Mouse (Mus musculus): ENCODE measurements at regions not wholly inside any gene's neighbourhood (a gene's known extent, or its start where the extent isn't known, plus 50 kb on each side); places are given as distances from the start of the nearest gene placed in this dataset.
"Not testable (repeated sequence)": the region's sequence is repeated elsewhere in the genome, so short reads cannot be mapped to it uniquely, and the experiment has no call there.

DNA sequence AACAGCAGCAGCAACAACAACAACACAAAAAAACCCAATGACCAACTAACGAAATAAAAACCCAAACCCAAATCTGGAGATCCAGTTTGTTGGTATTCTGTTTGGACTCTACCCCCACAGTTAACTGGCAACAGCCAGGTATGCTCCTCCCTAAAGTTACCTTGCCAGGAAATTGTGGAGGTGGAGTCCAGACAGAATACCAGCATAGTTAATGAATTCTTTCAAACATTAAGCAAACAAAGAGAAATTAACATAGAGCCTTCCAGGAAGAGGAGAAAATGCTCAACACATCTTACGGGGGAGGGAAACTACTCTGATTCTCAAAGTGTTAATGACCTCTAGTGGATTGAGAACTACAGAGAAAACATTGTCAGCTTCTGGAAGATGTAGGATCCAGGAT is 148.3 kb upstream of the 1700012A03Rik start:
- ATAC-seq (replicated peaks; ENCODE audit: poor library complexity, severe bottlenecking) = no peak

DNA sequence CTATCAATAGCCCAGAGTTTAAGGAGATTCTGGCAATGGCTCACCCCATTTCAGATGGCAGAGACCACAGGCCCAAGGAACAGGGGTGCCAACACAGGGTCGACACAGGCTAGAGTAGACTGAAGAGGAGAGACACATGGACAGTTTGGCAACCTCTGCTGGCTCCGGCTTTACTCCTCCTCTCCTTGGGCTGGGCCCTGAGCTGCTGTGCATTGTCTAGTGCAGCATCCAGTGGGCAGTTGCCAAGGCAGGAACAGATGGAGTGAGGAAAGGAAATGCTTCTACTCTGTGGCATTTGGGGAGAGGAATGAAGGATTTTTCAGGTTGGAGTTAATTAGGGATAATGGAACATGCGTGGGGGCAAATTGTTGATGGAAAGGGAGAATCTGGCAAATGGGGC is 151.0 kb upstream of the 1700012A03Rik start:
- no peak for ATAC-seq (replicated peaks; ENCODE audit: poor library complexity, severe bottlenecking)

DNA sequence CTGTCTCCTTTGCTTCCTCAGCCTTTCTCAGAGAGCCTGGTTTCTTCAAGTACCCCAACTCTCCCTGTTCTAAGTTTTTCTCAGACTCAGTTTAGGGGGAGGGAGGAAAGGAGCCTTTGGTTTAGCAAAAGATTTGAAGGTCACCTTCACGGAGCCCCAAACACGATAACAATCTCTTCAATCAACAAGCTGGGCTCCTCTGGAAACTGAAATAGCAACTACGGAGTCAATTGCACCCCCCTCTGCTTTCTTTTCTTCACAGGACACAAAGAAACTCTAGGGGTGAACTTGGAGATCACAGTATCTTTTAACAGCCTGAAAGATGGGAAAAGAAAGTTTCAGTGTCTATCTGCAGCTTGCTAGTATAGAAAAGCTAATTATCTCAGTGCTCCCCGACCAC is 151.4 kb upstream of the 1700012A03Rik start:
- ATAC-seq (replicated peaks; ENCODE audit: poor library complexity, severe bottlenecking) = no peak

DNA sequence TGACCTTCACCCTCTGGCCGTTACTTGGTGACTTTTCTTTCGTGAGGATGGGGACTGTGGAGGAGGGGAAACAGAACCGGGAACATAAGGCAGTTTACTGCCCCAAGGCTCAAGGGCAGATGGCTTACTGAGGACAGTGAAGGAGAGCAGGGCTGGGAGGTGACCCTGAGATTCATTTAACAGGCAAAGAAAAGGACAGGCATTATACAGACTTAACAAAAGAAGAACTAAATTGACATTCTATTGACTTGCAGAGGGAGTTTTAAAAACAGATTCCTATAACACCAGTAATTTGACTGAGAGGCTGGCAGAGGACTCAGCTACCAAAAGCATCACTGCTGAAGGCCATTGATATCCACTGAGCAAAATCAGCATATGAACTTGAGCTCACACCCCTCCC is 153.0 kb upstream of the 1700012A03Rik start:
- ATAC-seq (replicated peaks; ENCODE audit: poor library complexity, severe bottlenecking) = no peak

DNA sequence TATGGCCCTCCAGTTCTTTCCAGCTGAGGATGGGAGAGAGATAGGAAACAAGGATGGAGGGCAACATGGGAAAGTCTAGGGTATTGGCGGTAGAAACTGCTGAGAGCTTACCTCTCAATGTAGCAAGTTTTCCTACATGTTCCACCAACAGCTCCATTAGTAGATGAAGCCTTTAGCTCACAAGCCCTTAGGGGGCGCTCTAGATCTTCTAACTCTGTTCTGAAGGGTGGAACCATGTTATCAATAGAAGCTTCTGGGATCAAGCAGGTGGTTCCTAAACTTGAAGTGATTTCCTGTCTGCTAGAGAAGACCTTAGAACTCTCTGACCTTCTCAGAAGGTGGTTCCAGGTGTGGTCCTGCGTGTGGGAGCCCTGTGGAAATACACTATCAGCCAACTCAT is 154.2 kb upstream of the 1700012A03Rik start:
- ATAC-seq (replicated peaks; ENCODE audit: poor library complexity, severe bottlenecking) = no peak

DNA sequence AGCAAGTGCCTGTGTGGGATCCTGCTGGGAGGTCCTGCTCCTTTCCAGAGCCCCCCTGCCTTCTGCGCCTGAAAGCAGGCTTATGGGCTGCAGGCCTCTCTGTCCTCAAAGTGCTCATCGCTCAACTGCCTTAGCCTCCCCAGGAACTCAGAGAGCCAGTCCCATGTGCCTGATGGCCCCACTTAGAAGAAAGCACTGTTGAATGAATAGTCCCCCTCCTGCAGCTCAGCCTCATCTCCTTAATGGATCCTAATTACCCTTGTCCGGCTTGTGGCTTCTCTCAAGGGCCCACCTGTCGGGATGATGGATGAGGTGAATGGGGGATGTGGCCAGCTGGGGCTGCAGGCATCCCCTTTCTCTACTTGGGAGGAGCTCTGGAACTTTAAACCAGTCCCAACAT is 163.1 kb upstream of the 1700012A03Rik start:
- no peak for ATAC-seq (replicated peaks; ENCODE audit: poor library complexity, severe bottlenecking)

DNA sequence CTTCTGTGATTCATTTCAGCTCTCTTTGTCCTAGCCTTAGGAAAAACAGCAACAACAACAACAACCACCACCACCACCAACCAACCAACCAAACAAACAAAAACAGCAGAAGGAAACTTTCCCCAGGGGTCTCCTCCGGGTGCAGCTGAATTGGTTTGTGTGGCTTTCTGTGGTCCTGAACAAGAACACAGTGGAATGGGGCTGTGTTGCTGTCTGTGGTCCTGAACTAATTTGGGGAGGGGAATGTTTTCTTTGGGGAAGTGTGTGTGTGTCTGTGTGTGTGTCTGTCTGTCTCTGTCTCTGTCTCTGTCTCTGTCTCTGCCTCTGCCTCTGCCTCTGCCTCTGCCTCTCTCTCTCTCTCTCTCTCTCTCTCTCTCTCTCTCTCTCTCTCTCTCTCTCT is 164.8 kb upstream of the 1700012A03Rik start:
- not testable (repeated sequence) for ATAC-seq (replicated peaks; ENCODE audit: poor library complexity, severe bottlenecking)

DNA sequence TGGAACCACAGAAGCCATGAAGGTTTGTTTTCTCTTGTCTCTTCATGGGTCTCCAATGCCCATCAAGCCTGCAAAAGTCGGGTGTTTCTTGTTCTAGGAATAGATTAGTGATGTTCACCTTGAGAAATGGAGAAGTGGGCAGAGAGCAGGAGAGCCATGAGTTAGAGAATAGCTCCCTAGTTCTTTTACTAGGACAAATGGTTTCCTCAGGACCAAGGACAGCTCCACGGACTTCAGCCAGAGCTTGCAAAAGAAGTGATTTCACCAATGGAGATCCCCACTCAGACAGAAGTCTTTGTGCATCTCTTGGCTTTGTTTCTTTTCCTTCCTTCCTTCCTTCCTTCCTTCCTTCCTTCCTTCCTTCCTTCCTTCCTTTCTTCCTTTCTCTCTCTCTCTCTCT is 166.3 kb upstream of the 1700012A03Rik start:
- ATAC-seq (replicated peaks; ENCODE audit: poor library complexity, severe bottlenecking) = no peak

DNA sequence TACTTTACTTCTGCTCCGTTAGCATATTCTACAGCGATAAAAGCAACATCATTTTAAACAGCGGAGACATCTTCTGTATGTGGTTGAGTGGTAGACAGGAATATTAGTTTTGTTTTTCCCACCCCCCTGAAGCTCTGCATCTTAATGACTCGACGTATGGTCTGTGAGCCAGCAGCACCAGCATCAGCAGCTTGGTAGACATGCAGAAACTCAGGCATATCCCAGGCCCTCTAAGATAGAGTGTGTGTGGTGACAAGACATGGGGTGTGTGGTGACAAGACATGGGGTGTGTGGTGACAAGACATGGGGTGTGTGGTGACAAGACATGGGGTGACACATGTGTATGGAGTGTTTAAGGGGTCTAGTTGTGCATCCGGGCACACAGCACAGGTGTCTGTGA is 175.4 kb upstream of the 1700012A03Rik start:
- no peak for ATAC-seq (replicated peaks; ENCODE audit: poor library complexity, severe bottlenecking)

DNA sequence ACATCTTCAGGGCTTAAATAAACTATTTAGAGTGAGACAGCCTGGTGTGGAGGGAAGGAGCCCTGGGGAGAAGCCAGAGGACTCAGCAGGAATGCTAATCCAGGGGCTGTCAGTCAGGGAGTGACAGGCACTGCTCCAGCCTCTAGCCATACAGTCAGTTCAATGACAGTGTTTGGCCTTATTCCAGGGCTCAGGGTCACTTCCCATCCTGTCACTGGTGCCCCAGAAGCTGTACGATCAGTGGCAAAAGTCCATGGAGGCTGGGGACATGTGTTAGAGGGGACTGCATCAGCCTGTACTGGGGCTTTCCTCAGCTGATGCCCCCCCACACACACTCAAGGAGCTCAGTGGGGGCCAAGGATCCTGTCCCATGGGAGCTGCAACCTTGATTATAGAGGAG is 176.1 kb upstream of the 1700012A03Rik start:
- no peak for ATAC-seq (replicated peaks; ENCODE audit: poor library complexity, severe bottlenecking)

DNA sequence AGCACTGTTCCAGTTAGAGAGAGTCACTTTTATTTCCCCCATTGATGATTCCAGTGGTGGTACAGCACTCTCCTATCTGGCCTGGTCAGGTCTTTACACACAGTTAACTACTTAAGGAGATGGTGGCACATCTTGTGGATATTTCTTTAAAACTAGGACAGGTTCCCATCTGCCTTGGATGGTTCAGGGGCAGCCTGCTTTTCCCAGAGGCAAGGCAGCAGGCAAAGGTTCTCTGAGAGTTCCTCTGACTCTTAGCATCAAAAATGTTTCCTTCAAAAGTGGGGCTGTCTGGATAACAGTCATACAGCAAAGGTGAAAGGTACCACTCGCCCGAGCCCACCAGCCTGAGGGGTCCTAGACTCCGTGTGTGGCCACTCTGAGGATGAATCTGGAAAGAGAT is 178.3 kb upstream of the 1700012A03Rik start:
- ATAC-seq (replicated peaks; ENCODE audit: poor library complexity, severe bottlenecking) = no peak

DNA sequence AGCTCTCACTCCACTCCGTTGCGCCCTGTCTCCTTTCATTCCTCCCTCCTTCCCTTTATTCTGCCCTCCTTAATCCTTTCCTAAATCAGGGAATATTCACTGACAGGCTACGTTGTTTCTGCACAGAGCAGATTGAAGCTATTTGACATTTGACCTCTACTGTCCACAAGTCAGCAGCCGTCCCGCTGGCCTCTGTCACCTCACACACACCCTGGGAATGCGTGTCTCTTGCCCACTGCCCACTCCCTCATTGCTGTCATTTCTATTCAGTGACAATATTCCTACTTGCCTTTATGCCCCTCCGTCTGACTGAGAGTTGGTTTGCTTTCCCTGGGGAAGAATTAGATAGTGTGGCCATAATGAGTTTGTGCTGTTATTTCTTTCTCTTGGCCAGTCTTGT is 188.1 kb upstream of the 1700012A03Rik start:
- ATAC-seq (replicated peaks; ENCODE audit: poor library complexity, severe bottlenecking) = no peak

DNA sequence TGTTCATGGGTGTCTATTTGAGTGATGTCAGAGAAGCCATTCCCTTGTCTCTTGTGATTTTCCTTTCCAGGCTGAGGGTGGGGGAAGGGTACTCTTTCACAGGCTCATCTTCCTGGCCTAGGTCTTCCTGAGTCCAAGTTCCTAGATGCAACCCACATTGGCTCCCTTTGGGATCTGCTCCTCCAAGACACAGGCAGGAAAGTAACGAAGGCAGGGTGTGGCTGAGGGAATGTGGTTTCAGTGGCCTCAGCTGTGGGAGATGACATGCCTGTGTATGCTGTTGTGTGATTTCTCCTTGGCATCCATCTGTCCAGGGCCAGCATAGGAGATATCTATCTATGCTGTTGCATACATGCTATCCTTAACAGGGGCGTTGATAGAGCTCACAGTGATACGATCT is 190.4 kb upstream of the 1700012A03Rik start:
- ATAC-seq (replicated peaks; ENCODE audit: poor library complexity, severe bottlenecking) = no peak

DNA sequence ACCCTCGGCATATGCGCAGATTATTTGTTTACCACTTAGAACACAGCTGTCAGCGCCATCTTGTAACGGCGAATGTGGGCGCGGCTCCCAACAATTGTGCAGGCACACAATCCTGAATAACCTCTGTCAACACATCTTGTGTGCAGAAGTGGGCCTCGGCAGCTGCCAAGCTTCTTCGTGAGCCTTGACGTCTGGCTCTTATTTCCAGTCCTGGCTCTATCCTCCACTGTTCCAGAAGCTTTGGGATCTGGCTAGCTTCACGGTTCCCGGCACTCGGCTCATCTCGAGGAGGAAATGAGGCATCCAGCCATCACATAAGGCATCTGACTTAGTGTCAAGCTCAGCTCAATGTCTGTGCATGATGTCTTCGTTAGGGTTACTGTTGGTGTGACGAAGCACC is 195.8 kb upstream of the 1700012A03Rik start:
- ATAC-seq (replicated peaks; ENCODE audit: poor library complexity, severe bottlenecking) = no peak

DNA sequence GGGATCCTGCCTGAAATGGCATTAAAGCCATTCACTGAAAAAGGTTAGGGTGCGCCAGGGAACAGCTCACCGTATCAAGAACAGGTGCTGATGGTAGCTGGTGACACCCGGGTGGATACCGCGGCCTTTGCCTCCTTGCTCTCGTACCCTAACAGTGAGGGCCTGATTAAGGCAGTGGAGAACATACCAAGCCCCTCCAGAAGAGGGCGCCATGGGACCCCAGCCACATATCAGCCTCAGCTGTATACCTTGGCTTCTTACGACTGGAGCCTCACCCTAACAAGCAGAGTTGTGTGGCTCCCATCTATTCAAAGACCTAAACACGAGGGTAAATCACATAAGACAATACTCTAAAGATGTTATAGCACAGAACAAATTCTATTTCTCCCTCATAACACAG is 203.7 kb upstream of the 1700012A03Rik start:
- no peak for ATAC-seq (replicated peaks; ENCODE audit: poor library complexity, severe bottlenecking)

DNA sequence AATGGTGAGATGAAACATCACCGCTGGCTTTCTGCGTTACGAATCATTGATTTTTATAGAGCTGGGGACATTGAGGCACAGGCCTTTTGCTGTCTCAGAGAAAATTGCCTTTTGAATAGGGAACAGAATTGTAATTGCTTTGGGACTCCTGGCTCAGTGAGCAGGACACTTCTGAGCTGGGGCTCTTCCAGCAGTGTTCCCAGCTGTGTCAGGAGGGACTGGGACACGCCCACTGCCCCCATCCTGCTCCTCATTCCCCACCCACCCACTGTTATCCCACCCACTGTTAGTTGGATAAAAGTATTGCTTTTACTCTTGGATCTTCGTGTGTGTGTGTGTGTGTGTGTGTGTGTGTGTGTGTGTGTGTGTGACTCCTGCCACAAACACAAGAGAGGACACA is 204.4 kb upstream of the 1700012A03Rik start:
- ATAC-seq (replicated peaks; ENCODE audit: poor library complexity, severe bottlenecking) = no peak

DNA sequence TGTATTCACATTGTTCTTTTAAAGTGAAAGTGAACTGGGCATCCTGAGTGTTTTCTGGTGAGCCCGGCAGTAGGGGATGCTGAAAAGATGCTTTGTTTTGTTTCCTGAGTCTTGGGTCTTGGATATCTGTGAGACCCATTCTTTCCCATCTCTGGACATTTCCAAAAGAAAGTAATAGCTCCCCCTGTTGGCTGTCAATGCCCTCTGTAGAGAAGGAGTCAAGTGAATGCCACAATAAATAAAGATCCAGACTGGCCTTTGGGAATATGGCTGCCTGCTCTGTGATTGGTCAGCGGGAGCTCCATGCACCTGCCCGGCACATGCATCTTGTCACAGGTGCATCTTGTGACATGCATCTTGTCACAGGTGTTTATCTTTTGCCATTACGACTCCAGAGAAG is 209.4 kb upstream of the 1700012A03Rik start:
- ATAC-seq (replicated peaks; ENCODE audit: poor library complexity, severe bottlenecking) = no peak

DNA sequence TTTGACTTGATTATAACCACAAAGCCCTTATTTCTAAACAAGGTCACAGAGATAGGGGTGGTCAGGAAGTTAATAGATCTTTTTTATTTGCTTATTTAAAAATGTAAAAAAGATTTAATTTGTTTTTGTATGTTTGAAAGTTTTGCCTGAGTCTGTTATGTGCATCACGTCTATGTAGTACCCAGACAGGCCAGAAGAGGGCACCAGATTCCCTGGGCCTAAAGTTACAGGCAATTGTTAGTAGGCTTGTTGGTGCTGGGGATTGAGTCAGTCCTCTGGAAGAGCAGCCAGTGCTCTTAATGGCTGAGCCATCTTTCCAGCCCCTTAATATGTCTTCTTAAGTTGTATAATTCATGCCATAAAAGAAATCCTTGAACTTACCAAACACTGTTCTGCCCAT is 211.5 kb upstream of the 1700012A03Rik start:
- no peak for ATAC-seq (replicated peaks; ENCODE audit: poor library complexity, severe bottlenecking)

DNA sequence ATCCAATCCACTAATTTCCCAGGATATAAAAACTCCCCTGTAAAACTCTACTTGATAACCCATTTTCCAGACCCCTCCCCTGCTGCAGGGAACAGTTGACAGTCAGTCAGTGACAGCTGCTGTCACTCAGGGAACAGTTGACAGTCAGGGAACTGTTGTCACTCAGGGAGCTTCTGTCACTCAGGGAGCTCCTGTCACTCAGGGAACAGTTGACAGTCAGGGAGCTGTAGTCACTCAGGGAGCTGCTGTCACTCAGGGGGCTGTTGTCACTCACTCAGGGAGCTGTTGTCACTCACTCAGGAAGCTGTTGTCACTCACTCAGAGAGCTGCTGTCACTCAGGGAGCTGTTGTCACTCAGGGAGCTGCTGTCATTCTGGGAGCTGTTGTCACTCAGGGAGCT is 214.3 kb upstream of the 1700012A03Rik start:
- no peak for ATAC-seq (replicated peaks; ENCODE audit: poor library complexity, severe bottlenecking)

DNA sequence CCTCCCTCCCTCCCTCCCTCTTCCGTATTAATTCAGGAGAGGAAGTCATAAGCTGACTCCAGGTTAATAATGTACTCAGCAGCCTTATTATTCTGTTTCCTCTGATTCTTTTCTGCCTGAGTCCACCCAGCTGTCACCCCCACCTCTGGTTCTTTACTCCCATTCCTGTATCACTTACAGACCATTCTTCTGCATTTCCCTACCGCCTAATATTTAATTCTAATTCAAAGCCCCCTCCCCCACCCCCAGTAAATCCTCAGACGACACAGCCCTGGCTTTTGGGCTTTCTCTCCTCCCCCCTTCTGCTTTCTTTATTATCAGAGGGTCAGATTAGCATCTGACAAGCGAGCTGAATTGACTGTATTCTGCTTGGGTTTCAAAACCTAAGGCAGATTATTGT is 215.5 kb upstream of the 1700012A03Rik start:
- ATAC-seq (replicated peaks; ENCODE audit: poor library complexity, severe bottlenecking) = no peak

DNA sequence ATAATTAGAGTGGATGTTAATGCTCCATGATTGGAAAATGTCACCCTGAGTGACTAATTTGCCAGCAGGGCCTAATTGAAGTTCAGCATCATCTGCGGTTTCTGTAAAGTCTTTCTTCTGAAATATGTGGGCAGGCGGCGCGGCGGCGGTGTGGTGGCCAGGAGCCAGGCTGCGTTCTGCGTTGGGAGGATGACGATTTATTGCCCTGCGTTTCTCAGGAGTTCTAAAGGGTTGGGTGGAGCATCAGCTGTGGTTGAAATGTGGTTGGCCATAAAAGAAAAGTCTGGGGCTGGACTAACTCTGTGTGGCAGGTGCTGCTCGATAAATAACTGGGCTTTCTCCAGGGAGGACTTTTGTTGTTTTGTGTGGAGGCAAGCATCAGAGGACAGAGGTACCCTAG is 219.4 kb upstream of the 1700012A03Rik start:
- ATAC-seq (replicated peaks; ENCODE audit: poor library complexity, severe bottlenecking) = no peak

DNA sequence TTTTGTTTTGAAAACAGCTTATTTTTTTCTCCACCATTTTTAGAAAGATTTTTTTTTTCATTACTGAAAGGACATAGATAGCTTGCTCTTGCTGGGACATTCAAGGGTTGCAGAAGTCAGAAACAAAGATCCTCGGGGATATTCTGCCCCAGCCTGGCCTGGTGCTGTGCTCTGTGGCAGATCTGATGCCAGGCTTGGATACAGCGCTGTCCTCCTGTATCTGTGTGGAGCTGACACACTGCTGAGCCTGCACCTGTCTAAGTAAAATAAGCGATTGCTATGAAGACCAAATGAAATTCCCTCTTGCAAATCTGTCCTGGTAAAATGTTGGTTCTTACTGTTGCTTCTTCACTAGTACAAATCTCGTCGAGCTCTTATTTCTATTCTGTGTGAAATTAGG is 226.4 kb upstream of the 1700012A03Rik start:
- ATAC-seq (replicated peaks; ENCODE audit: poor library complexity, severe bottlenecking) = no peak
